Mouse (Mus musculus) splenic B cell, adult 2 months (primary cell): Measurements from ENCODE around the gene Pknox2.
A peak's percentile ranks its signal among the peaks of the same experiment; 100 is the strongest.

ENCODE experiments used
- DNase-seq: peaks from one replicate; pipeline ENCODE4 v3.0.0-alpha.2; 2011; ENCODE audit warnings: low read depth, low spot score
- H3K27me3 ChIP-seq: 2 replicates; pipeline ENCODE4 v1.6.1; 2012; ENCODE audit warnings: mild to moderate bottlenecking, low read length, moderate library complexity, mixed read lengths; ENCODE audit not compliant: control insufficient read depth, poor library complexity, insufficient read depth, severe bottlenecking
- H3K36me3 ChIP-seq: 2 replicates; pipeline ENCODE4 v1.6.1; 2012; ENCODE audit warnings: mild to moderate bottlenecking, low read length, moderate library complexity, mixed read lengths; ENCODE audit not compliant: control insufficient read depth, poor library complexity, insufficient read depth, severe bottlenecking

Gene Pknox2

DNA sequence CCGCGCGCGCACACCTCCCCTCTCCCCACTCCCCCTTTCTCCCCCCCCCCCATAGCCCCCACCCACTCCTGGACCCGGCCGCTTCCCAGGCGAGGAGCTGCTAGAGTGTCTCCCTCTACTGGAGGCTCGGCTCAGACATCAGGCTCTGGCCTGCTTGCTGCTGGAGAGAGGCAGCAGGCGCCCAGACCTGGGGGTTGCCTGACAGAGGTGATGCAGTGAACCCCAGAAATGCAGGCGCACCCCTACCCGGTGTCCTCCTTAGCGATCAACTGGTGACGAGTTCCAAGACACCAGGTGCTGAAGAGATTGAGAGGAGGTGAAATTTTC is at the start of gene Pknox2:
Gene Pknox2, minus strand, starts transcription at position 49 of the 327 bp plus-strand sequence.
- peak; percentile 49 for DNase-seq
- Histone ChIP-seq H3K27me3 (no peaks in the 10 kb centered on the region; the same call in 1 of the 2 replicates), H3K36me3 (no peaks in the 10 kb centered on the region)

DNA sequence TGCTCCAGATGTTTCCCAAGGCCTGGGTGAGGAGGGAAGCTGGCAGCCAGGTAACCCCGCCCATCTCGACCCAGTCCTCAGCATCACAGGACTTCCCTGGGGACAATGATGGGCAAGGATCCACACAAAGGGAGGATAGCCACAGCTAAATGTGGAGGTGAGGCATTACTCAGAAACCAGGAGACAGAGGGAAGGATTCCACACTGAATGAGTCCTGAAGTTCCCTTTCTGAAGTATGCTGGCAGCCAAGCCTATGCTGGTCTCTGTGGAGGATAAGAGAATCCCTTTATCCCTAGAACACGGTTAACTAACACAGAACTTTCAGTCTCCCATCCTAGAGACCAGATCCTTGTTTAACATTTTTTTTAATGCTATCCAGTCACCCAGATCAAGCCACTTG is 40.8 kb upstream of the Pknox2 start:
- Histone ChIP-seq H3K36me3 (no peaks in the 10 kb centered on the region), H3K27me3 (no peaks in the 10 kb centered on the region)
- no peak for DNase-seq

GRCm38 (mm10) chr9:37187407-37187806 is 40.2 kb upstream of the Pknox2 start:
- no peaks in the 10 kb centered on the region for H3K36me3 ChIP-seq
- DNase-seq: no peak
- no peaks in the 10 kb centered on the region for H3K27me3 ChIP-seq

DNA sequence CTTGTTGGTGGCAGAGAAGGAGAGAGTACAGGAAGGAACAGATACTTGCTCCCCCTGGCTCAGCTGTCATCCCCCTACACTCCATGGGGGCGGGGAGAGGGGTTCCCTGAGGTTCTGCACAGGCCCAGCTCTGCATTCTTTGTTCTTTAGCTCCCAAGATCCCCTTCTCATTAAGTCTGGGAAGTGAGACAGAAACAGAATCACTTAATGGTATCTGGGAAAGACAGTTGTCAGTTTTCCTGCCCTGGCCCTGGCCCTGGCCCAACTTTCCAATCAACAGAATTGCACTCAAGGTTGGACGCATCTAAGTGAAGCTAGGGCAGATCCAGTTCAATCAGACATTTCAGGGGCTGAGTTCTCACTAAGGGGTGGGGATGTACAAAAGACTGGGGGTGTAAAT is 36.0 kb upstream of the Pknox2 start:
- Histone ChIP-seq H3K36me3 (no peaks in the 10 kb centered on the region), H3K27me3 (no peaks in the 10 kb centered on the region)
- DNase-seq: no peak

GRCm38 (mm10) chr9:37181596-37181995 is 34.4 kb upstream of the Pknox2 start:
- no peaks in the 10 kb centered on the region for H3K36me3 ChIP-seq
- DNase-seq: no peak
- H3K27me3 ChIP-seq: no peaks in the 10 kb centered on the region

- no peaks in the 10 kb centered on the region for H3K36me3 ChIP-seq
- no peak for DNase-seq
- H3K27me3 ChIP-seq: no peaks in the 10 kb centered on the region
Observed at GRCm38 (mm10) chr9:37179596-37179995, 32.4 kb upstream of the Pknox2 start.

DNA sequence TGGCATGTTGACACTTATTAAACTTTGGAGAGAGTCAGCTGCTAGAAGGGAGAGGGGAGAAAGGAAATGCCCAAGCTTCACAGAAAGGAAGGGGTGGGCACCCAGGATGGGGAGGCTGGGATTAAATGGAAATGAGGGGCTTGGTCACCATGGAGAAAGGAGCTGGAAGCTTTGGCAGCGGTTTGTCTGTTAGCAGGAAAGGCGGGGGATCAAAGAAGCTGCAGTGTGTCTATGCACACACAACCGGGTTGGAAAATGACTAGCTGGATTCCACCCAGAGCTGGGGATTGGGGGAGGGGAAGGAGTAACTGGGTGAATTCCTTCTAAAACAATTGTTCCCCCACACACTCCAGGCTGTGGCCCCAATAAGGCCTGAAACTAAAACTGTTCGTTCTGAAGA is 31.7 kb upstream of the Pknox2 start:
- no peak for DNase-seq
- H3K27me3 ChIP-seq: no peaks in the 10 kb centered on the region
- no peaks in the 10 kb centered on the region for H3K36me3 ChIP-seq

- Histone ChIP-seq H3K27me3 (no peaks in the 10 kb centered on the region), H3K36me3 (no peaks in the 10 kb centered on the region)
- no peak for DNase-seq
Observed at GRCm38 (mm10) chr9:37177551-37177950, 30.3 kb upstream of the Pknox2 start.

GRCm38 (mm10) chr9:37177107-37177506 is 29.9 kb upstream of the Pknox2 start:
- H3K27me3 ChIP-seq: no peaks in the 10 kb centered on the region
- H3K36me3 ChIP-seq: no peaks in the 10 kb centered on the region
- peak; percentile 75 for DNase-seq

GRCm38 (mm10) chr9:37176002-37176401 is 28.8 kb upstream of the Pknox2 start:
- Histone ChIP-seq H3K27me3 (no peaks in the 10 kb centered on the region), H3K36me3 (no peaks in the 10 kb centered on the region)
- DNase-seq: no peak

- no peak for DNase-seq
- H3K27me3 ChIP-seq: no peaks in the 10 kb centered on the region
- H3K36me3 ChIP-seq: no peaks in the 10 kb centered on the region
Observed at GRCm38 (mm10) chr9:37173376-37173775, 26.2 kb upstream of the Pknox2 start.

DNA sequence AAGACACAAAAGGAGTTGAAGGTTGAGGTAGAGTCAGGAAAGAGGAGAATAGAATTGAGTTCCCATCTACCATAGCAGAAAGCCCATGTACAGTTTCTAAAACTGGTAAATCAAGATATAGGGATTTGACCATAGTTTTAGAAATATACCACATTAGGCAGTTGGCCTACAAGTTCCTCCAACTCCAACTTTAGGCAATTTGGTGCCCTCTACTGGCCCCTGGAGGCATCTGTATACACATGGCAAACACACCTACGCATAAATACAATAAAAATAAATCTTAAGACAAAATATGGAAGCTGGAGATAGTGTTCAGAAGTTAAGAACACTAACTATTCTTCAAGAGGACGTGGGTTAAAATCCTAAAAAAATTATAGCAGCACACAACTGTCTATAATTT is 19.7 kb upstream of the Pknox2 start:
- no peak for DNase-seq
- H3K36me3 ChIP-seq: no peaks in the 10 kb centered on the region
- H3K27me3 ChIP-seq: no peaks in the 10 kb centered on the region

DNA sequence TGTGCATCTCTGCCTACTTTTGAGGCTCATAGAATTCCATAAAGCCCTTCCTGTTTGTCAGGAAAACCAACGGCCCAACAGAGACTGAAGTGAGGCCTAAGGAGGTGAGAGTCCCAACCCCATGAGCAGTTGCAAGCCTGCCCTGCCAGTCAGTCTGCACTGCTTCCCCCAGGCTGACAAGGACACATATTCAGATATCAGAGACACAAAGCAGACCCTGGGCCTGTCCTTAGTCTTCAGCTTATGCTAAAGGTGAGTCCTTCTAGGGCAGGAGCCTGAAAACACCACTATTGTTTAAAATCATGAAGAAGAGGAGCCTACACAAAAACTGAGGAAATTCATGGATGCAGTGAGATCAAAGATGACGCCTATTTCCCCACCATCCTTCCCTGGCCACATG is 13.5 kb upstream of the Pknox2 start:
- Histone ChIP-seq H3K27me3 (no peaks in the 10 kb centered on the region), H3K36me3 (no peaks in the 10 kb centered on the region)
- DNase-seq: no peak

GRCm38 (mm10) chr9:37147886-37148285 is 679 bp upstream of the Pknox2 start:
- no peak for DNase-seq
- no peaks in the 10 kb centered on the region for H3K36me3 ChIP-seq
- H3K27me3 ChIP-seq: no peaks in the 10 kb centered on the region; the same call in 1 of the 2 replicates

DNA sequence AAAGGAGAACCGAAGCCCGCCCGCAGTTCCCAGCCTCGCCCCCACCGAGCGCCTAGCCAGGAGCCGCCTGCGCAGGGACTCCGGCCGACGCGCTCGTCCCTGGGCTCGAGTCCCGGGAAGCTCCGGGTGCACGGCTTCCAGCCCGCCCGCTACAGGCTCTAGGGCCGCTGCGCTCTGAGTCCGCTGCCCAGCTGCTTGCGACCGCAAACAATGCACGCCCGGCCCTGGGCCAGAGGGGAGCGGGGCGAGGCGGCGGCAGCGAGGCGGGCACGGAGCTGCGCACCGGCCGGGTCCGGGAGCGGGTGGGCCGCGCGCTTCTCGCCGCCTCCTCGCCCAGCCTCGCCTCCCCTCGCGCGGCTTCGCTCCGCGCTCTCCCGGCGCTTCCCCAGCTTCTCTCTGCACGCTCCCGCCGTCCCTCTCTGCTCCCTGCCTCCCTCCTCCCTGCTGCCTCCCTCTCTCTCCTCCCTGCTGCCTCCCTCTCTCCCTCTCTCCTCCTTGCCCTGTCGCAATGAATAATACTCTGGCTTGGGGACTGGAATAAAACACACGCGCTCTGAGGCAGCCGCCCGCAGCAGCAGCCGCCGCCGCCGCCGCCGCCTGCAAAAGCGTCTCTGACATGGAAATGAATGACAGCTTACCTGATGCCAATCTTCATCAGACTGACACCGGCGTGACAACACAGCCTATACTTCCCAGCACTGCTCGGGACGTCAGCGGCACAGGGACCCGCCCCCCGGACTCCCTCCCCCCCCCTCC is 426 bp downstream of the Pknox2 start:
- DNase-seq: no peak
- Histone ChIP-seq H3K27me3 (no peaks in the 10 kb centered on the region; the same call in 1 of the 2 replicates), H3K36me3 (no peaks in the 10 kb centered on the region)

DNA sequence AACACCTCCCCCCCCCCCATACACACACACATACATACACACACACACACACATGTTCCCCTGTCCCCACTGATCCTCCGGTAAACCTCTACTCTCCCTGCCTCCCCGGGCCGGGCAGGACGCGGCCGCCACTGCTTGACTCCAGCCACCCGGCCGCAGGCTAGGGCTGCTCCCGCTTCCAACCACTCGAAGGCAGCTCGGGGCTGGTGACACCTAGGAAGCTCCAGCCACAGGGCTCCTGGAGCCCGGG is 929 bp downstream of the Pknox2 start:
- peak; percentile 4 for DNase-seq
- H3K27me3 ChIP-seq: no peaks in the 10 kb centered on the region; the same call in 1 of the 2 replicates

More for the DNA sequence above, 929 bp downstream of the Pknox2 start:
- H3K36me3 ChIP-seq: no peaks in the 10 kb centered on the region
